Mouse (Mus musculus): Measurements from ENCODE around the gene Kif23.

The Kif23 gene

DNA sequence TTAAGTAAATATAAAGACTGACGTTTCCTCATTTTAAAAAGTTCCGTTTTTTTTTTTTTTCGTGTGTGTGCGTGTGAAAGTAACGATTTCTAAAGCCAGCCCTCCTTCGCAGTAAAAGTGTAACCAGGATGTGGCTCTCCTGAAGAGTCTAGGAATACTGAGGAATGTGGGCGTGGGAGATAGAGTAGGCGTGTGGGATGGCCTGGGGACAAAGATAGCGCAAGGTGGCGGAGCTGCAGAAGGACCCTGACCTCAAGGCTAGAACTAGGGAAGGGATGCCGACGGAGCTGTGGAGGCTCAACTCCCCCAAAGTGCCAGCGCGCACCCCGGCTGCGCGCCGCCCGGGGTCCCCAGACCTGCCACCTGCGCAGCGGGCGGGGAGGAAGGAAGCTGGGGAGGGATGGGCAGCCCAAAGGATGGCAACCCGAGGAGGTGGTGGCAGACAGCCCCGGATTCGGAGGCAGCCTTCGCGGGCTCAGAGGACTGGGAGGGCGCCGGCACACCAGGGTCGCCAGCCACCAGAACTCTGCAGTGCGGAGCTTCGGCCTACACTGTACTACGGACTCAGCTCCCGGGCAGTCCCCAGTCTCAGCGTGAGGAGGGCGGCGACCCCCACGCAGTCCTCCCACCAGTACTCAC, 482 bp downstream of the Kif23 start:
- DNase-seq: no peak

GRCm38 (mm10) chr9:61941054-61941453, 5.5 kb downstream of the Kif23 start:
- no peak for DNase-seq

DNA sequence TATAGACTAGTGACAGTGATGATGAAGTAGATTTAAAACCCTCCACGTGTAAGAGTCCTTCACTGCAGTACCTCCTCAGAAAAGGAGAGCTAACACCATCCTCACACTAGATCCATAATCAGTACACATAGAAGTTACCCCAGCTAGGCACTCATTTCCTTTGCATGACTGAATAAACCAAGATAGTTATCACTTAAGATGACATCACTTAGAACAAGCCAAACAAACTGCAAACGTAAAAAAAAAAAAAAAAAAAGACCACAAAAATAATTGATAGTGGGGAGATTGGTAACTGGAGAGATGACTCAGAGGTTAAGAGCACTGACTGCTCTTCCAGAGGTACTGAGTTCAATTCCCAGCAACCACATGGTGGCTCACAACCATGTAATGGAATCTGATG, 13.2 kb downstream of the Kif23 start:
- no peak for DNase-seq

DNA sequence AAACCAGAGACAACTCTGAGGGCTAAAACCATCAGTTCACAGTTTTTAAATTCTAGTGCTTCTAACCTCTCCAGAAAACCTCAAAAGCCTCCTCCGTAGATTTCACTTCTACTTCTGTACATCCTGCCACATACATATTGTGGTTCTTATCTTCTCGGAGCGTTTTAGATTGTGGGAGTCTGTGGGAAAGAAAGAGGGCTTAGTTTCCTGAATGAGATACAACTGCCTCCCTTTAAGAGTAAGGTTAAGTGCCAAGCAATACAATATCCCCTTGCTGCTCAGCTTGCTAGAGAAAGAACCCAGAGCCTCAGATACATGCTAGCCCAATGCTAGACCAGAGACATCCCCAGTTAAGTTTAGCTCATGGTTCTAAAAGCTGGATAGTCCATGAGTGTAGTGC, 14.6 kb downstream of the Kif23 start:
- DNase-seq: no peak

GRCm38 (mm10) chr9:61925086-61925660, 21.4 kb downstream of the Kif23 start:
- no peak for DNase-seq

- DNase-seq: no peak
Observed at GRCm38 (mm10) chr9:61920331-61920730, 26.2 kb downstream of the Kif23 start.

DNA sequence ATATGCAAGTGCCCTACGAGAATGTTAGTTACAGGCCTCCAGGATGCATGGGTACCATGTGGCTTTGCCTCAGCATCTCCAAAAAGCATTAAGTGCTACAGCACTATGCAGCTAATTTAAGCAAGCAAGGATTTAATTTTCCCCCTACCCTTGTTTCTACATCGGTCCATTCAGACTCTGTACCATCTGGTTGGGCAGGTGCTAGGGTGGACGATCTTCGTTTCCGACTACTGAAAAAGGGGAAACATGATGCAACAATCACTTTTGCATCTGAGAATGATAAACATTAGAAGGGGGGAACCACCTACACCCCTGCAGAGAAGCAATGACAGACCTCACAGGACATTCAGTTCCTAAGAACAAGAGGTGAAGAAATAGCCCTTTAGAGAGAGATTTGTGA, 27.1 kb downstream of the Kif23 start:
- DNase-seq: no peak

- no peak for DNase-seq
Observed at GRCm38 (mm10) chr9:61917436-61917835, 29.1 kb downstream of the Kif23 start.

- DNase-seq: no peak
Observed at GRCm38 (mm10) chr9:61916986-61917385, 29.6 kb downstream of the Kif23 start.

- no peak for DNase-seq
Observed at GRCm38 (mm10) chr9:61915393-61916005, 31.1 kb downstream of the Kif23 start.

- no peak for DNase-seq
Observed at GRCm38 (mm10) chr9:61914917-61915300, 31.7 kb downstream of the Kif23 start.

DNA sequence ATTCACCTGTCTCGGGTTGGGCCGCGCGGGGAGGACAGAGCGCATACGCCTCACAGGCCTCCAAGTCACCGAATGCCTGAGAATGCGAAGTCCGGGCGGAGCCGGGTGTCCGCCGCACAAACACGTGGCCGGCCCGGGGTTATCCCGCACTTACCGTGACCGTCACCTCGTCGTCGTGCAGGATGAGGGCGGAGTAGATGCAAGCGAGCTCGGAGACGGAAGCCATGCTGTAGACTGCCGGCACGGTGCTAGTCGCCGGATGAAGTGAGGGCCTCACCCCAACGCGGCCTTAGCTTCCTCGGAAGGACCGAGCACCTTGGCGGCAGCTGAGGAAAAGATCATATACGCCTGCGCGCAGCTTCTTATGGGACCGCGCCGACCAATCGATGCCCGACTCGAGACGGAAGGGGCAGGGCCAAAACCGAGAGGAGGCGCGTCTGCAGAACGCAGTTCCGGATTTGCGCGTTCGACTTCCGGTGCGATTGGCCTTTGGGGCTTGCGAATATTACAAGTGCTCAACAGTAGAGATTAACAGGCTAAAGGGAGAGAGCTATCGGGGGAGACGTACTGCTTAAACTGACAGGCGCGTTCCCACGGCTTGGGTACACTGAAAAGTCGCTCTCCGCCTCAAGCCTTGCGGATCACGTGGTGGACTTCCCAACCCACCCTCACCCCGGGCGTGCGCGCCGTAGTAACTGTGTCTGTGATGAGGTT, 32.2 kb downstream of the Kif23 start, which contains the start of gene Rplp1:
Gene Rplp1 (minus strand): TSS at position 340 of the 714 bp plus-strand sequence.
- DNase-seq: peak; percentile 96

- DNase-seq: no peak
Observed at GRCm38 (mm10) chr9:61911300-61912128, 35.1 kb downstream of the Kif23 start.

DNA sequence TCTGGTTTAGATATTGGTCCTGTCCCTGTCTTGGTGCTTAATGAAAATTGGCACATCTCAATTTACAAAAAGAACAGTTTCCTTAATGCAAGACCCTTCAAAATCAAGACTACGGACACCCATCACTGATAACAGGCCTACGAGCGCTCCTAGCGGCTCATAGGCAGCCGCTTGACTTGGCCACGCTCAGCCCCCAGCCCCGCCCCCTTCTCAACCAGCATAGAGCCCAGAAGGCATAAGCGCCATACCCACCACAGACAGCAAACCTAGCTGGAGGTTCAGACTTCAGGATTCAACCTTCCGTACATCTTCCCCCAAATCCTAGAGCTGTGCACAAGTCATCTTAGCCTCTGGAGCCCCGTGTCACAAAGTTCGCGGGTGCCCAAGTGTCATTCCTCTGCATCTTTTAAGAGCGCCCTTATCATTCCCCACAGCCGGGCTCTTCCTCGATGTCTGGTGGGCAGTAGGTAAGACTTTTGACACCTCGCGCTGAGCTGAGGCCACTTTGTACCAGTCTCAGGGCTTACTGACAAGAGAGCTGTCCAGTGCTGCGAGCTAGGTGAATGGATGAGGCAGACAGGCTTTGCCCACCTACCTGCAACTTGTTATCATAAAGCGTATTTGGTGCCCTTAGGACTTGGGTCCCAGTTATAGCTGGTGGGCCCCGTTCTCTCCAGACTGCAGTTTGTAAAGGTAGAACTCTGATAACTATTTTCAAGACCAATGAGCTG, 35.9 kb downstream of the Kif23 start:
- no peak for DNase-seq

- DNase-seq: no peak
Observed at GRCm38 (mm10) chr9:61909633-61910032, 36.9 kb downstream of the Kif23 start.

DNA sequence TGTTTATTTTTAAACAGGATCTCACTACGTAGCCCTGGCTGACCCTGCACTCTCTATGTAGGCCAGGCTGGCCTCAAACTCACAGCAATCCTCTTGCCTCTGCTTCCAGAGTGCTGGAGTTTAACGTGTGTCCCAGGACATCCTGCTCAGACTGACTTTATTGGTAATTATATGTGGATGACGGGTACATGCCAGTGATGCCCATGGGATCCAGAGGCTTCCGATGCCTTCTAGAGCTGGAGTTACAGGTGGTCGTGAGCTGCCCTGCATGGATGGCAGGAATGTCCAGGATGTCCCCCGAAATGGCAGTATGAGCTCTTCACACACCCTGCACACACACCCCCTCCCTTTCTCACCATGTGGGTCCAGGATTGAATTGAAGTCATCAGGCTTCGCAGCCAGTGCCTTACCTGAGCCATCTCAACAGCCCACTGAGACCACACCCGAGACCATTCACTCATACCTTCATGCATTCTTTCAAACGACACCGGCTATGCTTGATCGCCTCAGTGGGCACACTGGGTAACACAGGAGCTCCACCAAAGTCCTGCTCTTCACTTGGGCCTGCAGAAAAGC, 37.7 kb downstream of the Kif23 start:
- DNase-seq: no peak

DNA sequence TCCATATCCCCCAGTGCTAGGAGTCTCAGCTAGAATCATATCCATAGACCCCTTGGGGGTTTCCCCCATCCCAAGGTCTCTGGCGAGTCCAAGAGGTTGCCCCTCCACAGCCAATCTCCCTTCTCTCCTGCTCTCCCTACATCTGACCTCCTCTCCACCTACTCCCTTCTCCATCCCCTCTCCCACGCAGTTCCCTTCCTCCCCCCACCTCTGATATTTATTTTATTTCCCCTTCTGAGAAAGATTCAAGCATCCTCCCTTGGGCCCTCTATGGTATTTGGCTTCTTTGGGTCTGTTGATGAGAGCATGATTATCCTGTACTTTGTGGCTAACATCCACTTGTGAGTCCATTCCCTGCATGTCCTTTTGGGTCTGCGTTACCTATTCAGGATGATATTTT, 38.2 kb downstream of the Kif23 start:
- DNase-seq: no peak

DNA sequence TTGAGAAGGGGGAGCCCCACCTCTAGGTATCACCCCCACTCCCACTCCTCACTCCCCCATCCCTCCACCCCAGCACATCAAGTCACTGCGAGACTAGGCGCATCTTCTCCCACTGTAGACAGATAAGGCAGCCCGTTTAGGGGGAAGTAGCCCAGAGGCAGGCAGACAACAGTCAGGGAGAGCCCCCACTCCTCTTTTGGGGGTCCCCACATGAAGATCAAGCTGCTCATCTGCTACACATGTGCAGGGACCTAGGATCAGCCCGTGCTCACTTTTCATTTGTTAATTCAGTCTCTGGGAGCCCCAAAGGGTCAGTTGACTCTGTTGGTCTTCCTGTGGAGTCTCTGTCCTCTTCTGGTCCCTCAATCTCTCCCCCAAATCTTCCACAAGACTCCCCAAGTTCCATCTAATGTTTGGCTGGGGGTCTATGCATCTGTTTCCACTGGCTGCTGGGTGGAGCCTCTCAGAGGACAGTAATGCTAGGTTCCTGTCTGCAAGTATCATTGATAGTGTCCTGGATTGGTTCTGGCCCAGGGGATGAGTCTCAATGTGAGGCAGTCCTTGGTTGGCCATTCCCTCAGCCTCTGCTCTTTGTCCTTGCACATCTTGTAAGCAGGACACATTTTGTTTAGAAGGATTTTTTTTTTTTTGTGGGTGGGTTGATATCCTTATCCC, 38.8 kb downstream of the Kif23 start:
- DNase-seq: no peak

GRCm38 (mm10) chr9:61906912-61907311, 39.7 kb downstream of the Kif23 start:
- DNase-seq: no peak

- no peak for DNase-seq
Observed at GRCm38 (mm10) chr9:61905576-61905975, 41.0 kb downstream of the Kif23 start.

DNA sequence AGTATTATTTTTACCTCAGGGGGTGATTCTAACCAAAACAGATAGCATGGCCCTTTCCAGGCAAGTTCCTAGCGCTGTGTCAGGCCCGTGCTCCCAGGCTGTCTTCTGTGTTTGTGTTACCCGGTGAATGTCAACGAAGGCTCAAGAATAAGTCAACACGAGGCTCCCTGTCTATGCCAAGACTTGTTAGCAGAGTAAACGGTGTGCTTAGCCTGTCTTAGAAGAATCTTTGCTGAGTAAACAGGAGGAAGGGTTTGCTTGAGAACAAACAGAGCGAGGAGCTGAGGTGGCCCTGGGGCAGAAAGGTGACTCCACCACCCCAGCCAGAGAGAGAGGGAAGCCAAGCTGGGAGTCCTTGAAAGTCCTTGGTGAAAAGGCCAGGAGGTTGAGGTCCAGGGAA, 42.4 kb downstream of the Kif23 start:
- no peak for DNase-seq

Measured in cerebellum, adult 9-10 months (tissue).